Mouse (Mus musculus): ENCODE results near the gene Tmem143. TPM values are rescaled to one million over a fixed set of nuclear protein-coding genes. Genes with fewer than 3 reads are reported as not detected.

Gene Tmem143
- 42.0 and 46.5 TPM in 2 replicates for polyA plus RNA-seq (2012; rRNA removed)

DNA sequence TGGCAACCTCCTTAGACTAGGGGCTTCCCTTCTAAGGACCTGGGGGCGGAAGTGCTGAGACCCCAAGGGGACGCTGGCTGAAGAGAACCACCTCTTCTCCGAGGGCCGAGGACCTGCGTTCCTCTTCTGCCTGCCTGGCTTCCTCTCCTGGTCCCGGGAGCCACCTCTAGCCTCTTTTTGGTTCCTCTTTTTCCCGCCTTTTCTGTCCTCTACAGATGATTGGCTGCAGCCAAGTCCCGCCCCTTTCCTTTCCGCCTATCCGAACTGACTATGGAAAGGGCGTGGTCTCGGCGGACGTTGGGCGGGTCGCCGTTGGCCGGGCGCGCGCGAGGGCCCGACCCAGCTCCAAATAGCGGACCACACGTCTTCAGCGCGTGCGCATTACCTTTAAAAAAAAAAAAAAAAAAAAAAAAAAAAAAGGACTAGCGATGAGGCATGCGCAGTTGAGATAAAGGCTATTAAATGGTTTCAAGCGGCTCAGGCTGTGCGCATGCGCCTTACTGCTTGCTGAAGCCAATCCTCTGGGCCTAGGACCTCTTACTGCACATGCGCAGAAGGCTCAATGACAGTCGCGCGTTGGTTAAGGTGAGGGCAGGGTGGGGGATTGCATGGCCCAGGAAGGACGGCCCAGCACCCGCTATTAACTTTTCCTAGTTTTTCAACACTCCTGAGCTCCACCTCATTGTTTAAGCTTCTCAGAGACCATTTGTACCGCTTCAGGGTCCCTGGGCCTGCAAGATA, at the start of gene Tmem143, which contains the start of gene Syngr4:
Gene Tmem143, plus strand, starts transcription at position 425 of the 741 bp plus-strand sequence.
Gene Syngr4, minus strand, starts transcription at position 198 of the 741 bp plus-strand sequence.
- peak within 1 kb of the TSS; percentile 87 for H3K4me3 ChIP-seq (replicated peaks; ENCODE audit: insufficient read depth, low read depth, low read length)
- WGBS: under 1% methylated on average over 40 of the region's 40 CpGs
- peak within 1 kb of the TSS; percentile 80 for H3K27ac ChIP-seq (ENCODE audit: insufficient read depth, low read length)
- H3K4me1 ChIP-seq (ENCODE audit: control insufficient read depth, insufficient read depth, low read length): no peaks in the 10 kb centered on the region
- peak; percentile 97 to 99 for DNase-seq
- no peaks in the 10 kb centered on the region for H3K27me3 ChIP-seq (ENCODE audit: control insufficient read depth, insufficient read depth, low read length)
- no peak for TF ChIP-seq CTCF (IDR thresholded peaks at IDR 0.05; ENCODE audit: borderline replicate concordance, insufficient read depth, low read depth, low read length)
- TF ChIP-seq POLR2A (IDR thresholded peaks at IDR 0.05; ENCODE audit: borderline replicate concordance, insufficient read depth, low read length): peak; percentile 97

DNA sequence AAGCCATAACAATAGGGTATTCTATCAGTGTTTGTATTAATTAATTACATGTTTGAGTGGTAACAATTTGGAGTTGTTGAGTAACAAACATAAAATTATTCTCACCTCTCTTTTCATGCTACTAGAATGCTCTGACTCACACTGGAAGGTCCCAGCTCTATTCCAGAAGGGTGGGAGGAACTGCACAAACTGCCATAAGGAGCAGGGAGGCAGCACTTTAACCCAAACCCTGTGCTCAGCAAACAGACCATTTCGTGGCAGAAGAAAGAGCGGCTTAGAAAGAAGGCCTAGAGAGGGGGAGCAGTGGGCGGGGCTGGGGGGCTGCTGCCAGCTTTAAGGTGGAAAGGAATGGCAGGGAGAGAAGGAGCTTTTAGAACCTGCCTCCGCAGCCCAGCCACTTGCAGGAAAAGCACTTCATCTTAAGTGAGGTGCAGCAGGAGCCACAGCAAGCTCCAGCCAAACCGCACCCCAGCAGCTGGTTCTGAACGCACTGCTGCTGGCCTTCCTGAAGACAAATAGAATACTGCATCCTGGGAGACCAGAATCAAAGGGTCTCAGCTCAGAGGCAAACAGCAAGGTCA, 48.2 kb upstream of the Tmem143 start:
- Histone ChIP-seq H3K27ac (ENCODE audit: insufficient read depth, low read length) (no peak overlapping the region), H3K27me3 (ENCODE audit: control insufficient read depth, insufficient read depth, low read length) (no peaks in the 10 kb centered on the region), H3K4me1 (ENCODE audit: control insufficient read depth, insufficient read depth, low read length) (no peaks in the 10 kb centered on the region), H3K4me3 (replicated peaks; ENCODE audit: insufficient read depth, low read depth, low read length) (no peak overlapping the region)
- WGBS: 26% methylated on average over 6 of the region's 6 CpGs
- no peak for DNase-seq
- no peak for TF ChIP-seq CTCF (IDR thresholded peaks at IDR 0.05; ENCODE audit: borderline replicate concordance, insufficient read depth, low read depth, low read length)
- no peak for TF ChIP-seq POLR2A (IDR thresholded peaks at IDR 0.05; ENCODE audit: borderline replicate concordance, insufficient read depth, low read length)

DNA sequence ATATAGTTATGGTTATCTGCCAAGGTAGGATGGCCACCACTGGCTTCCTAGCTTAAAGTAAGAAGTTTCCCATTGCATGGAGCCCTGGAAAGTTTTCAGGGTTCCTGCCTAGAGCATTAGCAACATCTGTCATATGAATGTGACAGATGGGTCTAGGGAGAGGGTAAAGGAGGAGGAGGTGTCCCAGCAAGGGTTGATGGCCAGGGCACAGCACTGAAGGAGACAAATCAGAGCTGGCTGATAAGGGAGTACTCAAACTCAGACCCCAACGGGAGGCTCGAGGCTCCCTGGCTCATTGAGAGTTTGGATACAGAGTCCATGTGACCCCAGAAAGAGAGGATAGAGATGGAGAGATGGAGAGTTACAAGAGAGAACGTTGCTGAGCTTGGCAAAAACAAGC, 46.1 kb upstream of the Tmem143 start:
- no peak for DNase-seq
- H3K4me3 ChIP-seq (replicated peaks; ENCODE audit: insufficient read depth, low read depth, low read length): no peak overlapping the region
- 52% methylated on average over 3 of the region's 3 CpGs for WGBS
- TF ChIP-seq POLR2A (IDR thresholded peaks at IDR 0.05; ENCODE audit: borderline replicate concordance, insufficient read depth, low read length) (no peak), CTCF (IDR thresholded peaks at IDR 0.05; ENCODE audit: borderline replicate concordance, insufficient read depth, low read depth, low read length) (no peak)
- no peaks in the 10 kb centered on the region for H3K4me1 ChIP-seq (ENCODE audit: control insufficient read depth, insufficient read depth, low read length)
- H3K27ac ChIP-seq (ENCODE audit: insufficient read depth, low read length): no peak overlapping the region
- no peaks in the 10 kb centered on the region for H3K27me3 ChIP-seq (ENCODE audit: control insufficient read depth, insufficient read depth, low read length)

DNA sequence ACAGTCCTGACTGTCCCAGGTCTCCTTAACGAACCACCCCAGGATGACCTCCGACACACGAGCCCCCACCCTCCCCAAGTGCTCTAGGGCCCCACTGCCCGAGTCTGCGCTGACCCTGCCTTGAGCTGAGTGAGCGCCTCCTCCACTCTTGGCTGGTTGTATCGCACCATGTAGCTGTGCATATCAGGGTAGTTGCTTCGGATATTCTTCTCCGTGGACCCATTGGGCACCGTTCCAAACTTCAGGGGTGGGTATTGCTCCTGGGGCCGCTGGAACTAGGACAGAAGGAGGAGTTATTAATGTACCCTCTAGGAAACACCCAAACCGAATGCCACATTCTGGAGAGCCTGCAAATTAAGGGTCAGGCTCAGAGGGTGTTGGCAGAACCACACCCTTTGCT, 43.7 kb upstream of the Tmem143 start:
- Histone ChIP-seq H3K4me1 (ENCODE audit: control insufficient read depth, insufficient read depth, low read length) (peaks cover 3% of the 10 kb centered on the region), H3K27ac (ENCODE audit: insufficient read depth, low read length) (no peak overlapping the region), H3K4me3 (replicated peaks; ENCODE audit: insufficient read depth, low read depth, low read length) (no peak overlapping the region), H3K27me3 (ENCODE audit: control insufficient read depth, insufficient read depth, low read length) (no peaks in the 10 kb centered on the region)
- WGBS: 72% methylated on average over 12 of the region's 12 CpGs
- DNase-seq: no peak
- TF ChIP-seq CTCF (IDR thresholded peaks at IDR 0.05; ENCODE audit: borderline replicate concordance, insufficient read depth, low read depth, low read length): no peak
- TF ChIP-seq POLR2A (IDR thresholded peaks at IDR 0.05; ENCODE audit: borderline replicate concordance, insufficient read depth, low read length): no peak

DNA sequence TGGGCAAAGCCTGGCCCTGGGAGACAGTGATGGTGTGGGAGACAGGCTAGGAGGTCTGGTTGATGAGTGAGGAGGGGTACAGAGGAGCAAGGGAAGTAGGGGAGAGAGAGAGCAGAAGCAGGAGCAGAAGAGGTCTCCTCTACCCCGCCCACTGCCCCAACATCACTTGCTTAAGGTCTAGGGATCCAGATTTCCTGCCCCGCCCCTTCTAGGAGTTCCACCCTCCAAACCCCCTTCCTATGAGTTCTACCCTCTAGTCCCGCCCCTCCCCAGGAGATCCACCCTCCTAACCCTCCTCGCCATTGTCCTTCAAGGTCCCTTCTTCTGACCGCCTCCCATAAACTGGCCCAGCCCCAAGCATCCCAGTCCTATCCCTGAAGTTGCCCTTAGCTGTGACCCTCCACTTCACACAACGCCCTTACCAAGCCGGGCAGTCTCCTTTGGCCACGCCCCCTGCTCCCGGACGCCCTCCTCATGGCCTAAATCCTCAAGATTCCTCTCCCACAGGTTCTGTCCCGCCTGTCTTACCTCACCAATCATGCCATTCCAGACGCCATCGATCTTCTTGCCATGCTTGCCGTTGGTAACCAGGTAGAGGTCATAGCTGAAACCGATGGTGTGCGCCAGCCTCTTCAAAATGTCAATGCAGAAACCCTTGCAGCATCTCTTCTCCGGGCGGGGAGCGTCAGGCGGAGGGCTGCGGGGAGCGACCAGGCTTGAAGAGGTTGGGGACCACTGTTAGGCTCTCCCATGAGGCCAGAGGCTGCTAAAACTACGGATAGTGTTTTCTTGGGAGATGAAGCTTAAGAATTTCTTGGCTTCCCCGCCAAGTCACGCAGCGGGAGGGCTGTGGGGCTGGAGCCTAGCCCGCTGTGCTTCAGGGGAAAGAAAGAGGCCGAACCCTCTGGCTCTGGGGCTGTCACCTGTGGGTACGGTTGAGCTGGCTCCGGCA, 39.5 kb upstream of the Tmem143 start:
- H3K4me3 ChIP-seq (replicated peaks; ENCODE audit: insufficient read depth, low read depth, low read length): peak overlapping the region; percentile 90
- WGBS: 9% methylated on average over 30 of the region's 30 CpGs
- H3K27ac ChIP-seq (ENCODE audit: insufficient read depth, low read length): no peak overlapping the region
- TF ChIP-seq CTCF (IDR thresholded peaks at IDR 0.05; ENCODE audit: borderline replicate concordance, insufficient read depth, low read depth, low read length) (no peak), POLR2A (IDR thresholded peaks at IDR 0.05; ENCODE audit: borderline replicate concordance, insufficient read depth, low read length) (0 out of 2 replicates have a peak, but pooled peaks have one; percentile 21)
- peaks cover 3% of the 10 kb centered on the region for H3K4me1 ChIP-seq (ENCODE audit: control insufficient read depth, insufficient read depth, low read length)
- H3K27me3 ChIP-seq (ENCODE audit: control insufficient read depth, insufficient read depth, low read length): no peaks in the 10 kb centered on the region
- DNase-seq: peak; percentile 53 to 74

DNA sequence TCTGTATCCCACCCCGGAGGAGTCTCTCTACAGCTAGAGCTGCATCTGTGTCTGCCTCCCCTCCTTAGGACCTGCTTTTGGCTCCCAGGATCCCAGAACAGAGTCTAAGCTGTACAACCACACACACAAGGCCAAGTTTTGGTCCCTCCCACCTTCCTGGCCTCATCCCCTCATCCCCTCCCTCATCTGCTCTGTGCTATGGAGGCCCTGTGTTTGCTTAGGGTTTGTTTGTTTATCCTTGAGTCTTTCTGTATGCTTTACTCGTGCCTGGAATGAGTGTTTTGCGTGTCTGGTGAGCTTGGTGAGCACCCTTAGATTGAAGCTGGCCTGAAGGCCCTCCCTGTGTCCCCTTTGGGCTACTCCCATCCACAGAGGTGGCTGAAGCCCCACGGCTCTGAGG, 37.7 kb upstream of the Tmem143 start:
- no peak for DNase-seq
- no peak overlapping the region for H3K4me3 ChIP-seq (replicated peaks; ENCODE audit: insufficient read depth, low read depth, low read length)
- no peaks in the 10 kb centered on the region for H3K27me3 ChIP-seq (ENCODE audit: control insufficient read depth, insufficient read depth, low read length)
- WGBS: 90% methylated on average over 4 of the region's 4 CpGs
- peaks cover 3% of the 10 kb centered on the region for H3K4me1 ChIP-seq (ENCODE audit: control insufficient read depth, insufficient read depth, low read length)
- no peak for TF ChIP-seq CTCF (IDR thresholded peaks at IDR 0.05; ENCODE audit: borderline replicate concordance, insufficient read depth, low read depth, low read length)
- no peak for TF ChIP-seq POLR2A (IDR thresholded peaks at IDR 0.05; ENCODE audit: borderline replicate concordance, insufficient read depth, low read length)
- H3K27ac ChIP-seq (ENCODE audit: insufficient read depth, low read length): no peak overlapping the region

DNA sequence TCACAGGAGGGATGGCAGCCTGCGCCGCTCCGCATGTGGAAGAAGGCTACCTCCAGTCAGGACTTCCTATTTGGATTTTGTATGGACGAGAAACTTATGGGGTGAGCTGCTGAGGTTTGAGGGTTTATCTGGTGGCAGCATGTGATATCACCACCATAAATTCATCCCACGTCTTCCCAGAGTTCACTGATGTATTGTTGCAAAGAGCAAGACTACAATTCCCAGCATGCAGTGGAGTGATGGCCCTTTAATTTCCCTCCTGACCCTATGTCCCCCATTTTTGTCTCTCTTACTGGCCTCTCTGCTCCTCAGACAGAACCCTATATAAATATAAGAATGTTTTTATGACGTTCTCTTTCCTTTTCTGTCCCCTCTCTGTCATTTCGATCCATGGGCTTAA, 33.9 kb upstream of the Tmem143 start:
- Histone ChIP-seq H3K4me3 (replicated peaks; ENCODE audit: insufficient read depth, low read depth, low read length) (no peak overlapping the region), H3K27ac (ENCODE audit: insufficient read depth, low read length) (no peak overlapping the region), H3K27me3 (ENCODE audit: control insufficient read depth, insufficient read depth, low read length) (no peaks in the 10 kb centered on the region), H3K4me1 (ENCODE audit: control insufficient read depth, insufficient read depth, low read length) (no peaks in the 10 kb centered on the region; the same call in 1 of the 2 replicates)
- WGBS: 84% methylated on average over 7 of the region's 7 CpGs
- TF ChIP-seq POLR2A (IDR thresholded peaks at IDR 0.05; ENCODE audit: borderline replicate concordance, insufficient read depth, low read length) (no peak), CTCF (IDR thresholded peaks at IDR 0.05; ENCODE audit: borderline replicate concordance, insufficient read depth, low read depth, low read length) (no peak)
- no peak for DNase-seq
